Mouse (Mus musculus) frontal cortex, postnatal 36 days (tissue): ENCODE data around the gene Etfbkmt.
"Not testable (repeated sequence)": the region's sequence is repeated elsewhere in the genome, so short reads cannot be mapped to it uniquely, and the experiment has no call there.

Source experiments
- DNase-seq, 2 experiments: peaks; one replicate each; pipeline ENCODE4 v3.0.0; 2022; ENCODE audit warnings: low spot score in 2 of 2

The Etfbkmt gene

GRCm38 (mm10) chr6:149187371-149187770 is 47.7 kb downstream of the Etfbkmt start:
- DNase-seq: no peak

- peak; percentile 92 to 97 for DNase-seq
Measured at GRCm38 (mm10) chr6:149188041-149188924, 48.6 kb downstream of the Etfbkmt start, which contains the start of gene Amn1. Gene Amn1, minus strand, starts transcription at chr6:149188712.

GRCm38 (mm10) chr6:149188925-149189257 is 49.2 kb downstream of the Etfbkmt start:
- DNase-seq: no peak

- no peak for DNase-seq
Measured at GRCm38 (mm10) chr6:149189340-149189922, 49.8 kb downstream of the Etfbkmt start.

GRCm38 (mm10) chr6:149191951-149192350 is 52.3 kb downstream of the Etfbkmt start:
- DNase-seq: not testable (repeated sequence)

GRCm38 (mm10) chr6:149193276-149193905 is 53.7 kb downstream of the Etfbkmt start:
- DNase-seq: no peak

GRCm38 (mm10) chr6:149197116-149197515 is 57.5 kb downstream of the Etfbkmt start:
- no peak for DNase-seq

GRCm38 (mm10) chr6:149198572-149198971 is 58.9 kb downstream of the Etfbkmt start:
- DNase-seq: no peak
